Mouse (Mus musculus): Measurements from ENCODE around the gene Padi3.

DNA sequence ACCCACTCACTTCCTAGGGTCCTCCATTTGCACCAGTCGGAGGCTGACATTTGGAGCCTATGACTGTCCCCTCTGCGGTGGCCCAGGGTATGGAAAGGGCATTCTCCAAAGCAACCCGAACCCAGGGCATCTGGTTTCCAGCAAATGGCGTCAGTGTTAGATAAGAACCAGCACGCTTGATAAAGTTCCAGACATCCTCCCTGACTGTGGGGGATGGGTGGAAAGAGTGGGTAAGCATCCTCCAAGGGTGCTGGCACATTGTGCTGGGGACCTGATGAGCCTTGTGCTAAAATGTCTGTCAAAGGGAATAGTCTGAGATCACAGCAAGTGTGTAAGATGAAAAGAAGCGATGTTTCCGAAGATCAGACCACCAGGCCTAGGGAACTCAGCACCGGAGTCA is 1.7 kb upstream of the Padi3 start:
- TF ChIP-seq CTCF (IDR thresholded peaks at IDR 0.05; ENCODE audit: low read depth, low read length) (no peak), POLR2A (IDR thresholded peaks at IDR 0.05; ENCODE audit: borderline replicate concordance, low read depth, low read length) (no peak)
